Mouse (Mus musculus): ENCODE results near the gene Astn2. TPM values are rescaled to one million over a fixed set of nuclear protein-coding genes. Genes with fewer than 3 reads are reported as not detected.

The Astn2 gene
- total RNA-seq, 2 experiments from 2014 or later: not detected

DNA sequence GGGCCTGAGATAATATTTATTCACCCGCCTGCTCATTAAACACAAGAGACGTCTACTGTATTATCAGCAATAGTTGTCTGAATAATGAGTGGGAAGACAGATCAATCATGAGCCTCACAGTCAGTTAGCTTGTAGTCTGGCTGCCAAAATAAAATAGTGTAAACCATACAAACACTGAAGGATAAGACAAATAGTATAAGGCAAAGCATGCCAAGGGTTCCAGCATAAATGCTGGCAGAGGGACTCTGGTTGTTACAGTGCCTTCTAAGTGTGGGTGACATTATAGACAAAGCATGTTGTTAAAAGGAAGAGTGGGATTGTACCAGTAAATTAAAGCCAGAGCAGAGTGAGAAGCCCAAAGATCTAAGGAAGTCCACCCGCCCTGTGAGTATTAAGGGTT lies 784.3 kb downstream of the Astn2 start:
- no peak for ATAC-seq (replicated peaks; ENCODE audit: low FRiP score, poor library complexity, severe bottlenecking)

DNA sequence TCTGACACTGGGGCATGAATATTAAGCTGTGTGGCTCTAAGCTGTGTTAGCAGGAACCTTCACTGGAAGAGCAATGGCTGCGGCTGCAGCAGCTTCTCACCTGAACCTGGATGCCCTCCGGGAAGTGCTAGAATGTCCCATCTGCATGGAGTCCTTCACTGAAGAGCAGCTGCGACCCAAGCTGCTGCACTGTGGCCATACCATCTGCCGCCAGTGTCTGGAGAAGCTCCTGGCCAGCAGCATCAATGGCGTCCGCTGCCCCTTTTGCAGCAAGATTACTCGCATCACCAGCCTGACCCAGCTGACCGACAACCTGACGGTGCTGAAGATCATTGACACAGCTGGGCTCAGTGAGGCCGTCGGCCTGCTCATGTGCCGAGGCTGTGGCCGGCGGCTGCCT lies 791.3 kb downstream of the Astn2 start:
- no peak for ATAC-seq (replicated peaks; ENCODE audit: low FRiP score, poor library complexity, severe bottlenecking)

GRCm38 (mm10) chr4:65610896-65611295 lies 793.5 kb downstream of the Astn2 start:
- ATAC-seq (replicated peaks; ENCODE audit: low FRiP score, poor library complexity, severe bottlenecking): no peak

DNA sequence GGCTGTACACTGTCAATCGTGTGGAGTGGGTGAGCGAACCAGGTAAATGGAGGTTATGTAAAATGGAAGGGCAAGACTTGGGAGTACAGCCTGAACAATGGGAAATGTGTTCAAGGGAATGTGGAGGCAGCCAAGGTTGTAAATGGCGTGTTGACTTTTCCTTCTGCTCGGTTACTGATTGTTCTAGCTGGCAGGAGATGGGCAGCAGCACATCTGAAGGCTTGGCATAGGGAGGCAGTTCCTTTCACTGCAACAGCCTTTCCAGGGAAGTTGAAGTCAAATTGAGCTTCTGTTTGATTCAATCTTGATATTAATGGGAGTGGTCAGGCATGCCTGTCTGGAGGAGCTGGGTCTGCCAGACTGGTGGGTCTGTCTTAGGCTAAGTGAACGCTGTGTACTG lies 794.1 kb downstream of the Astn2 start:
- no peak for ATAC-seq (replicated peaks; ENCODE audit: low FRiP score, poor library complexity, severe bottlenecking)

DNA sequence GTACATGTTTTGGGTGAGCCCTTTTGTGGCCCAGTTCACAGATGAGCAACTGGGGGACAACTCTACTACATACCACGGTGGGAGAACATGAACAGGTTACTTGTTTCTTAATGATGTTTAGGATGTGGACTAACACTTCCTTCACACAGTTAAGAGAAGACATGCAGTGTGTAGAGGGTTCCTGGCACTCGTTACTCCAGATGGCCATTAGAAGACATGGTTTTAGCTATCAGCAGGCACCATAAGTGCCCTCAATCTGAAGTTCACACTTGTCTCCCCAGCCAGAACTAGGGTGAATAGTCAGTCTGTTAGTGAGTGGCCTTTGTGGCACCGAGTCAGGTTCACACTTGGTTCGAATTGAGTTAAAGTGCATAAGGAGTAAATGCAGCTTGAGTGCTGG lies 796.3 kb downstream of the Astn2 start:
- ATAC-seq (replicated peaks; ENCODE audit: low FRiP score, poor library complexity, severe bottlenecking): no peak

DNA sequence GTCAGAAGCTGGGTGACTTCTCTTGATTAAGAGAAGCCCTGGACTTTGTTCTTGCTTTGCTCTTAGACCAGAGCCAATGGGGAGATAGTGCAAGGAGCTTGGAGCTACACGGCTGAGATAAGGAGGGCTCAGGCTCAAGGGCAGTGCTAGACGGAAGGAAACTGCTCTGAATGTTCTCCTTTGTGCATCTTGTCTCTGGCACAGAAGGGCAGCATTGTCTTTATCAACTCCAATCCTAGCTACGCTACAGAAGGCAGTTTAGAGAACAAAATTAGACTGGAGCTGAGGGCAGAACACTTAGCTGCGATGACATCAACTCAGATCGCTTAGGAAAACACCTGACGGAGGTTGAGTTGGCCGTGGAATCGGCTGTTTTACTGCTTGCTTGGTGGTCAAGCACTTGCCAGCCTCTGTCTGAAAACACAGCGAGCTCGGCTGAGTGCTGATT lies 797.2 kb downstream of the Astn2 start:
- ATAC-seq (replicated peaks; ENCODE audit: low FRiP score, poor library complexity, severe bottlenecking): no peak

GRCm38 (mm10) chr4:65605151-65605702 lies 799.2 kb downstream of the Astn2 start:
- ATAC-seq (replicated peaks; ENCODE audit: low FRiP score, poor library complexity, severe bottlenecking): no peak

- ATAC-seq (replicated peaks; ENCODE audit: low FRiP score, poor library complexity, severe bottlenecking): 0 out of 2 replicates have a peak, but pooled peaks have one; percentile 52
These were observed 799.8 kb downstream of the Astn2 start, which contains the start of gene Trim32 for GRCm38 (mm10) chr4:65604504-65605150. Gene Trim32 (plus strand): TSS chr4:65604986.

DNA sequence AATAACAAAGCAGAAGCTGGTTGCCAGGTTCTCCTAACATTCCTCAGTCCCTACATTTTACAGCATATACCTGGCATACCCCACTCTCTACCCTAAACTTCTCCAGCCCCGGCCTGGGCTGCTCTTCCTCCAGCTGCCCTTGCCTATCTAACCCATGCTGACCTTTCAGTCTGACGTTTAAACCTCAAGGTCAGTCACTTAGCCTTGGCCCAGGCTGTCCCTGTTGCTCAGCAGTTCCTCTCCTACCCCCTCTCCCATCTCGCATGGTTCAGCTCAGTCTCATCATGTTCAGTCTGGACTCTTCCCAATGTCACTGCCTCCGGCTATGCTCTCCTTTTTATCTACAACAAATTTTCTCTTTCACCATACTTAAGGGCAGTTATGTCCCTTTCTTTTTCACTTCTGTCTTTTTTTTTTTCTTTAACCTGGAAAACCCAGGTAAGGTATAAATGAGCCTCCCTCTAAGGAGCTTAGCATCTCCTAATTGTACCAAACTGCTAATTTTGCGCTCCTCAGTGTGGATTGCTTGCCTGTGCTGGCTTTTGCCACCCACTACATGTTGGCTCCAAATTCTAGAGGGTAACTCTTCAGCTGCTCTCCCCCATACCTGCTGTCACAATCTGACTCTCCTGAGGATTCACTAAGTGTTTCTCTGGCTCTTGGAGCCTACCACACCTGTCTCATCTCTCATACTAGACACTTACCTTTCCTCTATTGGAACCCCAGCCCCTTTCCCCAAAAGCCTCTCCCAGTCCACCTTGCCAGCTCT lies 809.6 kb downstream of the Astn2 start:
- ATAC-seq (replicated peaks; ENCODE audit: low FRiP score, poor library complexity, severe bottlenecking): no peak

- ATAC-seq (replicated peaks; ENCODE audit: low FRiP score, poor library complexity, severe bottlenecking): no peak
These were observed 814.6 kb downstream of the Astn2 start for GRCm38 (mm10) chr4:65589780-65590179.

GRCm38 (mm10) chr4:65586947-65587346 lies 817.5 kb downstream of the Astn2 start:
- no peak for ATAC-seq (replicated peaks; ENCODE audit: low FRiP score, poor library complexity, severe bottlenecking)

DNA sequence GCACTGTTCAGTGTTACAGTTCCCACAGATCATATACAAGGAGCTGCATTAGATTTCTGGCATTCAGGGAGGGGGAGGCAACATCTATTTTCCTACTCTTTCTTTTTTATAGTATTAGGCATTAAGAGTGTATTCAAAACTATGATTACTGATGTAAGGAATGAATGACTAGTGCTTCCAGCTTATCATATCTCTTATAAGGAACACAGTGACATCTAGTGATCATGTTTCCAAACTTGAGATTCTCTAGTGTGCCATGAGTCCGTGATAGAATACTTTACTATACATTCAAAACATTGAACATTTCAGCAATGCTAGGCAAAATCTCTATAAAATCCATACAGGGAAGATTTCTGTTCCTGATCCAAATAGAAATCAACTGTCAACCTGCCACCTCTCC lies 824.2 kb downstream of the Astn2 start:
- no peak for ATAC-seq (replicated peaks; ENCODE audit: low FRiP score, poor library complexity, severe bottlenecking)

GRCm38 (mm10) chr4:65565493-65565892 lies 838.9 kb downstream of the Astn2 start:
- no peak for ATAC-seq (replicated peaks; ENCODE audit: low FRiP score, poor library complexity, severe bottlenecking)

DNA sequence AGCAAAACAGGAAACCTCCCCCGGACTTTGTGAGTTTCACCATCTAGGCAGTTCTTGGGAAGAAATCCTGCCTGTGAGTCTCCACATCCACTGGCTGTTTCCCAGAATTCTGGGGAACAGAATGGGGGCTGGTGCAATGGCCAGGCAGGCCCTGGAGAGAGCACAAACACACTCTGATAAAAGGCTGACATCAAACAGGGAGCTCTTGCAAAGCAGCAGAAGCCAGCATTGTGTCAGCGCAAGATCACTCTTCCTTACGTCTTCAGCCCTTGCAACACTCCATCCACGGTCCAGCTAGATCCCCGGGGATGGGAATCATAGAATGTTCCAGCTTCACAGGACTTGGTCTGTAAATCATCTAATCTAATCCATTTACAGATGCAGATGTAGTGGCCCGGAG lies 855.9 kb downstream of the Astn2 start:
- ATAC-seq (replicated peaks; ENCODE audit: low FRiP score, poor library complexity, severe bottlenecking): no peak

- ATAC-seq (replicated peaks; ENCODE audit: low FRiP score, poor library complexity, severe bottlenecking): no peak
These were observed 858.8 kb downstream of the Astn2 start for GRCm38 (mm10) chr4:65545582-65545981.

DNA sequence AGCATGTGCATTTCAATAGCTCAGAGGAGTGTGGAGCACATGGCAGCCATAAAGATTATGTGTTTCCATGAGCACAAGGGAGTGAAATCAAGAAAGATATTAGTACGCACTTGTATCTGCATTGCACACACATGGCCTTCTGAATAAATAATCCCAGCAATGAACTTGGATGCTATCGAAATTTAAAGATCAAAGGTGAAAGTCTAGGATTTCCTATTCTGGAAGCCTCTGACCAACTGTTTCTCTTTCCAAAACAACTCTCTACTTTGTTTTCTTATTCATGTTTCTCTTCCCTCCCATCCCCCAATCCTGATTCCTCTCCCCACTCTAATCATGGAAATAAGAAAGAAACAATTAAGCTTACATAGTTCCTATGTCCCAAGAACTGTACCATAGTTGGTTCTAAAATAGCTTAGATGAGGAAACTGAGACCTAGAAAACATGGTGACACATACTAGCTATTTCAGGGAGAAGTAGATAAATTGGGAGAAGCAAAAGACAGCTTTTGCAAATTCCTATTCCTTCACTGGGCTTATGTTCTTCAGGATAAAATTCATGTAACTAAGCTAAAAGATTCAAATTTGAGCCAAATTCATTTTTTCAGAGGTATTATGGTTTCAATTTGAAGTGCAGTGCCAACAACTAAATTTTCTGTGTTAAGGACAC lies 872.2 kb downstream of the Astn2 start:
- ATAC-seq (replicated peaks; ENCODE audit: low FRiP score, poor library complexity, severe bottlenecking): no peak

DNA sequence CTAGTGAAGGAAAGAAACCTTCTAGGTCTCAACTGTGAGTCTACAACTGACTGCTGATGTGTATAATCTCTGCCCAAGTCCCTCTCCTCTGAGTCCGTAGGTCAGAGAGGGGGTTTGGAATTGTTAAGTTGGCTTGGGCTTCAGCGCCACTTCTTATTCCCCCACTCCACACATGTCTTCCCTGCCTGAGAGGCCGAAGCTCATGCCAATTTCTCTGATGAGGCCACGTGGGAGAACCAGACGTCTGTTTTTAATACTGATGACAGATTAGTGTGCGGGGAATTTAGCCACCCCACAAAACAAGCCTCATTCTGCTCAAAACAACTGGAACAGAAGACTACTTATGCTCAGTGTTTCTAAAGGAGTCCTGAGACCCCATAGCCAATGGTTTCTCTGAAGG lies 872.8 kb downstream of the Astn2 start:
- no peak for ATAC-seq (replicated peaks; ENCODE audit: low FRiP score, poor library complexity, severe bottlenecking)

- no peak for ATAC-seq (replicated peaks; ENCODE audit: low FRiP score, poor library complexity, severe bottlenecking)
These were observed 873.5 kb downstream of the Astn2 start for GRCm38 (mm10) chr4:65530901-65531300.

DNA sequence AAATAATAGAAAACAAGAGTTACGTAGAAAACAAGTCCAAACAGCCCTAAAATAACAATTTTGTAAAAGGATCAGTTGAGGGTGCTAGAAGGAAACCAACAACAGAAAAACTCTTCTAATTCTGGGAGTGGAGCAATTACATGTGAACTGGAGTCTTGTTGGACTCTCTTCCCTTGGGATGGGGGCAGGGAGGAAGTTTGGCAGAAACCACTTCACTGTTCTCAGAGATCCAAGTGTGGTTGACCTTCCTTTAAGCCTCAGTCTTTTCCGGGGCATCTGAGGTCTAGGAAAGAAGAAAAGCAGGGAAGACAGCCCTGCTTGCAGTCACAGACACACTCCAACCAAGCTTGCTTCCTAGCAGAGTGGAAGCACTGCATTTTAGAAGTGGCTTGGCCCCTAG lies 896.3 kb downstream of the Astn2 start:
- ATAC-seq (replicated peaks; ENCODE audit: low FRiP score, poor library complexity, severe bottlenecking): no peak

DNA sequence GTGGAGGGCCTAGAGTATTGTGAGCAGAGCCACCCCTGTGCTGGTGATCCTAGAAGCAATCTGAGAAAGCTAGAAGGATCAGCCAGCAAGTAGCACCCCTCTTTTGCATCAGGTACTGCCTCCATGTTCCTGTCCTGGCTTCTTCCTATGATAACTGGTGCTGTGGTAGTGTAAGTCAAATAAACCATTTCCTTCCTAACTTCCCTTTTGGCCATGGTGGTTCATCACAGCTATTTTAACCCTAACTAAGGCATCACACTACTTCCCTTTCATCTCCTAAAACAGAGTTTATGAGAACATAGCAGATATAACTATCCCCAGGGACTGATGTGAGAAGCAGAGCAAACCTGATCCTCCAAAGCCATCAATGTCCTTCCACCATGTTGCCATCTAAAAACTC lies 897.5 kb downstream of the Astn2 start:
- ATAC-seq (replicated peaks; ENCODE audit: low FRiP score, poor library complexity, severe bottlenecking): no peak

- no peak for ATAC-seq (replicated peaks; ENCODE audit: low FRiP score, poor library complexity, severe bottlenecking)
These were observed 908.0 kb downstream of the Astn2 start for GRCm38 (mm10) chr4:65496463-65496834.

All from erythroid progenitor cell, adult 5-6 weeks (primary cell).